Mouse (Mus musculus): ENCODE measurements around the gene Bcar3.

The Bcar3 gene

GRCm38 (mm10) chr3:122456807-122457206 lies 162.9 kb downstream of the Bcar3 start:
- DNase-seq (ENCODE audit: low read depth, low spot score): no peak

GRCm38 (mm10) chr3:122457723-122458122 lies 163.8 kb downstream of the Bcar3 start:
- DNase-seq (ENCODE audit: low read depth, low spot score): no peak

GRCm38 (mm10) chr3:122458743-122459142 lies 164.8 kb downstream of the Bcar3 start:
- DNase-seq (ENCODE audit: low read depth, low spot score): no peak

GRCm38 (mm10) chr3:122460848-122461511 lies 167.0 kb downstream of the Bcar3 start:
- no peak for DNase-seq (ENCODE audit: low read depth, low spot score)

- no peak for DNase-seq (ENCODE audit: low read depth, low spot score)
These were observed 167.6 kb downstream of the Bcar3 start for GRCm38 (mm10) chr3:122461512-122461881.

GRCm38 (mm10) chr3:122461932-122462871 lies 168.3 kb downstream of the Bcar3 start:
- DNase-seq (ENCODE audit: low read depth, low spot score): no peak

- DNase-seq (ENCODE audit: low read depth, low spot score): no peak
These were observed 169.2 kb downstream of the Bcar3 start for GRCm38 (mm10) chr3:122463166-122463565.

GRCm38 (mm10) chr3:122466100-122466730 lies 172.3 kb downstream of the Bcar3 start:
- DNase-seq (ENCODE audit: low read depth, low spot score): peak; percentile 38

GRCm38 (mm10) chr3:122467977-122468376 lies 174.0 kb downstream of the Bcar3 start:
- peak; percentile 60 for DNase-seq (ENCODE audit: low read depth, low spot score)

GRCm38 (mm10) chr3:122470326-122471016 lies 176.5 kb downstream of the Bcar3 start:
- no peak for DNase-seq (ENCODE audit: low read depth, low spot score)

- DNase-seq (ENCODE audit: low read depth, low spot score): no peak
These were observed 177.2 kb downstream of the Bcar3 start for GRCm38 (mm10) chr3:122471017-122471721.

GRCm38 (mm10) chr3:122472412-122472811 lies 178.5 kb downstream of the Bcar3 start:
- DNase-seq (ENCODE audit: low read depth, low spot score): no peak

- DNase-seq (ENCODE audit: low read depth, low spot score): no peak
These were observed 179.6 kb downstream of the Bcar3 start for GRCm38 (mm10) chr3:122473523-122474034.

GRCm38 (mm10) chr3:122474067-122474466 lies 180.1 kb downstream of the Bcar3 start:
- peak; percentile 80 for DNase-seq (ENCODE audit: low read depth, low spot score)

GRCm38 (mm10) chr3:122474796-122475195 lies 180.9 kb downstream of the Bcar3 start:
- DNase-seq (ENCODE audit: low read depth, low spot score): no peak

- DNase-seq (ENCODE audit: low read depth, low spot score): no peak
These were observed 181.8 kb downstream of the Bcar3 start for GRCm38 (mm10) chr3:122475735-122476134.

- no peak for DNase-seq (ENCODE audit: low read depth, low spot score)
These were observed 182.7 kb downstream of the Bcar3 start for GRCm38 (mm10) chr3:122476656-122477055.

- no peak for DNase-seq (ENCODE audit: low read depth, low spot score)
These were observed 183.6 kb downstream of the Bcar3 start for GRCm38 (mm10) chr3:122477541-122477940.

GRCm38 (mm10) chr3:122478735-122479134 lies 184.8 kb downstream of the Bcar3 start:
- DNase-seq (ENCODE audit: low read depth, low spot score): no peak

- no peak for DNase-seq (ENCODE audit: low read depth, low spot score)
These were observed 186.2 kb downstream of the Bcar3 start for GRCm38 (mm10) chr3:122480065-122480675.

All from CD4-positive helper T cell, adult 2 months (primary cell).